Mouse (Mus musculus) right cerebral cortex, adult 2 months (tissue): ENCODE measurements around the gene Rnaseh2b.
A peak's percentile ranks its signal among the peaks of the same experiment; 100 is the strongest.

Source experiments
- DNase-seq, 2 experiments: peaks; one replicate each; pipeline ENCODE4 v3.0.0; 2021 to 2022; ENCODE audit warnings: low spot score in 2 of 2

Rnaseh2b gene

DNA sequence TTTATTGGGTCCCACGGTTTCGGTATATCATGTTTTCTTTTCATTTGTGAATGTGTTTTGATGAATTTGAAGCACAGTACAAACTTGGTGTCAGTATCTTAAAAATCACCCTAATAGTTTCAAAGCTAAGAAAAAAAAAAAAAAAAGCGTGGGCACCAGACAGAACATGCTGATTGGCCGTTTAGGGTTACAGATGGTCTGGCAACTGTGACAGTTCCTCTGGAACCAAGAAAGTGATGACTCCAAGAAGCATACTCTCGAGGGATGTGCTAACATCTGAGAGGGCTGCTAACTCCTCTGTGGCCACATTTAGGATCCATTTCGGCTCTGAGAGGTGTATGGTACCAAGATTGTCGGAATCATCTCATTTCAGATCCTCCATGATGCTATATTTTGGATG is 62.8 kb downstream of the Rnaseh2b start:
- DNase-seq = no peak

DNA sequence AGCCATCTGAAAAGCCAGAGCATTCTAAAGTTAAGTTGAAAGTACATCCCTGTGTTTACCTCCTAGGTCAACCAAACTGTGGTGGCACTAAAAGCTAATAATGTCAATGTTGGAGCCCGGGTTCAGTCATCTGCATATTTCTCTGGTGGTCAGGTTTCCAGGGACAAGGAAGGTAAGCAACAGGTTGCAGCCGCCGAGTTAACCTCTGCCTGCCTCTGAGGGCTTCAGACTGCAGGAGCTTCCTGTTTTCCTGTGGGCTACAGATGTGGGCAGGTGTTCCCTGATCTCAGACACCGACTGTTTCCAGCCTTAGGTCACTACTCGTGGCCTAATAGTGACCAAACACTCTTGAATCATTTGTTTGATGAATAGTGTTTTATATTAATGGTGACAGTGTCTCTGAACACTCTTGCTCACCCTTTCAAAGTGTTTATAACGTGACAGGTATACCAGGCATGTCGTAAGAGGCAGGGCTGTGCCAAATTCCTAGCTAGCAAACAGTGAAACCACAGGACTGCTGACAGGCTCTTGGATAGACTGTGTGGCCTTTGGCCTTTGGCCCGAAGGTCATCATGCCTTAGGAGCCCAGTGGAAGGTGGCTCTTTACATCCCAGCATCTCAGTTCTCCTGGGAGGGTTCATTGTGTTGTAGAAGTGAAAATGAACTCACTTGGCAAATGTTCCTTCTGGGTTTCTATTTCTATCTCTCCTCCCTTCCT is 69.0 kb downstream of the Rnaseh2b start:
- DNase-seq = no peak

DNA sequence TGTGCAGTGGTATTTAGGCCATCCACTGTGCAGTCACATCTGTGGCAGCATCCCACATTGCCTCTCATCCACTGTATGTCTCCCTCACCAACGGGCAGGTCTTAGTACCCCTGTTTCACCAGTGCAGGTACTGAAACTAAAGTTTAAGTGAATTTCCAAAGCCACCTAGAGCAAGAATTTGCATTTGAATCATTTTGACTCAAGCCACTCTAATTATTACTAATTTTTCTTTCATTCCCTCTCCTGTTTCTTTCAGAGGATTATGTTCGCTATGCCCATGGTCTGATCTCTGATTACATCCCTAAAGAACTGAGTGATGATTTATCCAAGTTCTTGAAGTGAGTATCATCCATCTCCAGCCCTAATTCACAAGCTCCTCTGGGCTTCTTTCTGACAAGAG is 71.4 kb downstream of the Rnaseh2b start:
- no peak for DNase-seq

DNA sequence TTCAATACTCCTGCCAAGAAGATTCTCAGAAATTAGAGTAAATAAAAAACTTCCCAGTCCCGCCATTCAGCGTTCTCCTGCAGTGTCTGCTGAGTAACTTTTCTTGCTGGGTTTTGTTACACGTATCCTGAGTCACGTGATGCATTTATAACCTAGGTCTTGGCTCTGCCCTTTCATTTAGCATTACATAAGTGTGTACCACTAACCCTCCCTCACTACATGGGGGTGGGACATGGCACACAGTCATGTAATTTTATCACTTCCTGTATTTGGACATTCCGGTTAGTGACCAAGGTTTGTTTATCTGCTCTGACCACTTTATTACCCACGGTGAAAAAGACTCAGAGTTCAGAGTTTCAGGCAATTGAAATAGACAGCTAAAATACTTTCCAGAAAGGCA is 78.4 kb downstream of the Rnaseh2b start:
- DNase-seq = no peak

DNA sequence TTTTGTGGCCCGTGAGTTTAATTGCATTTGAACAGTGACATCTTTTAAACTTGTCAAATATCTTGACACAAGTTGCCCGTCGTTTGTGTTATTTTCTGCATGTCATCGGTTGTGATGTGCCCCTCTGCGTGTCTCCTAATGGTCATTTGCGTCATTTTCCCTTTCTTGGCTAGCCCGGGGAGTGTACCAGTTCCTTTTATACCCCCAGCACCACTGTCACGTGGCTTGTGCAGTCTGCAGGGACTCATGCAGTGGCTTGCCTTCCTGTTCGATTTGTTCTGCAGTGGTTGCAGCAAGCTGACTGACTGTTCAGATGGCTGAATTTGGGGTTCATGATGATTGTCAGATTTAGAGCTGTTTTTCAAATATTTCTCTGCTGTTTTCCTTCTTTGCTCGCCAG is 81.6 kb downstream of the Rnaseh2b start:
- no peak for DNase-seq

DNA sequence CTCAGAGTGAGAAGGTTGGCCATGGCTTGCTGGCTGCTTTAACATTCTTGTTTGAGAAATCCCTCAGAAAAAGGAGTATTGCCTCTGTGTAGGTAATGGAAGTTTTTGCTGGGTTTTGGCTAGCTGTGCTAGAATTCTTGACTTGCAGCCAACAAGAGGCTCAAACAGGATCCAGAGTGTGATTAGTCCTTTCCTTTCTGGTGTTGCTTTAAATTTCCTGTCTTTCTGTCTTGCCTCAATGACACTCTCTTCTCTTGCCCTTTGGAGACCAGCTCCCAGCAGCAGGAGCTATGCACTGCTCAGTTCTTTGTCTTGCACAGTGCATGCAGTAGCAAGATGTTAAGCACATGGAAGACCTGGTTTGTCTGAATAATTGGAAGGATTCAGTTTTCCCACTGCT is 83.3 kb downstream of the Rnaseh2b start:
- DNase-seq = peak in 1 of 2 experiments; percentile 6

DNA sequence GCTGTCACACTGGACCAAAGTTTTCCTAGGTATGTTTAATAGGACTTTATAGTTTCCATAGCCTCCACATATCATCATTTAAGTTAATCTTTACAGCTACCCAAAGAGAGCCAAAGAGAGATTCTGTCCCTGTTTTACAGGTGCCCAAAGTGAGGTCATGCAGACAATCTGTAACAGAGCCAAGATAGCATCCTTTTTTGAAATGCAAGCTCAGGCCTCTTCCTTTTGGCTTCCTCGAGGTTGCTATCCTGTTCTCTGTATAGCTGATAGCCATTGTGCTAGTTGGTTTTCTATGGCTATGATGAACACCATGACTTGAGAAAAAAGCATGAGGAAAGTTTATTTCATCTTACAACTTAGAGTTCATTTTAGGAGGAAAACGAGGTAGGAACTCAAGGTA is 83.7 kb downstream of the Rnaseh2b start:
- DNase-seq = no peak

DNA sequence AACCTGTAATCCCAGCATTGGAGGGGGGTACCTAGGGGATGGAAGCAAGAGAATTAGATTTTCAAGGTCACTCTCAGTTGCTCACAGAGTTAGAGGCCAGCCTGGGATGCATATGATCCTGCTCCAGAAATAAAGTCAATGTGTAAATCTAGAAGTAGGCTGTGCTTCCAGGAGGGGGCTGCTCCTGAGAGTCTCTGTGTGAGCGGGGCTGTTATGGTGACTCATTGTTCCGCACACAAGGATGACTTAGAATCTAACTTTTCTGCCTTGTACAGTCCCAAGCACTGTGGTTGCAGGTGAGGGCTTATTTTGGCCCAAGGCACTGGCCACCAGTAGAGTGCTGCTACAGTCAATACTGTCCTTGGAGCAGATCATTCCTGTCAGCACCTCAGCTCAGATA is 87.0 kb downstream of the Rnaseh2b start:
- DNase-seq = peak in 1 of 2 experiments; percentile 4

DNA sequence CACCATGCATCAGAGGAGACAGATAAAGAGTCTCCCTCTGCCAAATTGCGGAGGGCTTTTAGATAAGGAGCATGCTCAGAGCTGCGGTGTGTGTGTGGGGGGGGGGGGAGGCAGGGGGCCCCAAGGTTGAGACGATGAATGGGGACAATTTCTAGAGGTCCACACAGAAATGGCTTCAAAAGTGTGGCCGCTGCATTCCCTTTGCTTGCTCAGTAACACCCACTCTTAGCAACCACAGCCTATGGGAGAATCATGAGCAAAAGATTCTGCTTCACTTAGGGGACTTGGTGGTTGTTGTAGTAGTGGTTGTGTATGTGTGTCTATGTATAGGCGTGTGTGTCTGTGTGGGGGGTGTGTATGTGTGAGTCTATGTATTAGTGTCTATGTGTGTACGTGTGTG is 88.2 kb downstream of the Rnaseh2b start:
- no peak for DNase-seq

DNA sequence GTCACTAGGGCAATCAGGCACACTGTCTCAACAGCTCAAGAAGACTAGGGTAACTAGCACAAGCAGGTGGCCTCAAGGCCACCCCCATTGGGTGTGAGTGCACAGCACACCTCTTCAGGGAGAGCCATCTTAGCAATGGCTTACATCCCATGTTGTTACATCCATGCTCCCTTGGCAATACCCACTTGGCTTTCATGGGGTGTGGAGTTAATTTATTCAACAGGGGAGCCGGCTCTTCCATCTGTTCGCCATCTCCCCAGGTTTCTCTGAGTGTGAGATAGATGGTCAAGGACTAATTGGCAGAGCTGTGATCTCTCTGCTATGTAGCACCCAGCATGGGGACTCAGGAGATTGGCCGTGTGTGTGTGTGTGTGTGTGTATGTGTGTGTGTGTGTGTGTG is 90.7 kb downstream of the Rnaseh2b start:
- DNase-seq = no peak

DNA sequence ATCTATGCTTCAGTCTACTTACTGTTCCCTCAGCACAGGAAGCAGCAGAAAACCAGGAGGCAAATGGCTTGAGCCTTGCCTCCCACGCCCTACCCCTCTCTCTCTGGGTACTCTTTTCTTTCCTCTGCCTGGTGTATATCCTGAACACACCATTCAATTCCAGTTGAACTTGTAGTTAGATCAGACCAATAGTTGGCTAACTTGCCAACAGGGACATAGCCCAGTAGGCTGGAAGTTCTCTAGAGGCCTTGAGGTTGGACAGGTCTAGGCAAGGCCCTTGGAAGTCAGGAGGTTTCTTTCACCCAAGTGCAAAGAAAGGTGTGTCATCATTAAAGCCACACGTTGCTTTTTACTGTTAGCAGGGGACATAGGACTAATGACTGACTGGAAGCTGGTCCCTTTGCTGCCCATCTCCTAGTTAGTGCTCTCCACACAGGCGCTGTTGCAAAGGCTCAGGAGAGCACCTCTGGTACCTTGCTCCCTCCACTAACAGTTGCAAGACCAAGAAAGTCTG is 91.5 kb downstream of the Rnaseh2b start:
- DNase-seq = no peak

DNA sequence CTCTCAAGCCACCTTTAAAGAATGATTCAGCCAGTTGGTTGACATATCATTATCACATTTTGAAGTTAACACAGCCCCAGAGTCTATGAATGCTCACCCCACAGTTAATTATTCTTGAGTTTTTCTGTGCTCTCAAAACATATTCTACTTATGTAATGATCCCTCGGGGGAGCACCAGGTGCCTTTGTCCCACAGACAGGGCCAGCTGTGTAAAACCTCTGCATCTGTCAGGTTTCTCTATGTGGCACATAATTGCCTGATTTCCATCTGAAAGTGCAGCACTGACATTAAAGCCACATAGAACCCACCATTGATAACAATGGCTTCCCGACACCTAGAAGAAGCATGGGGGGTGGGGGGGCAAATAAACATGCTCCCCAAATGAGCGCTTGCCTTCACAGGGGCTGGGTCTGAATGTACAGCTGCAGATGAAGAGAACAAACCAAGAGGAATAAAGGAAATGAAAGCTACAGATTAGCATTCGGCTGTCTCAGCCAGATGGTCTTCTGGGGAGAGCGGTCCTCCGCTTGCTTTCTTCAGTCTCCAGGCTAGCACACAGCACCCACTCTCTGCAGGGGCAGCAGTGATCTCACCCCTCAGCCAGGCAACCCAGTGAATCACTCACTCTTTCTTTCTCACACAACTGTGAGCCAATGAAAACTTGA is 96.8 kb downstream of the Rnaseh2b start:
- DNase-seq = peak; percentile 65

DNA sequence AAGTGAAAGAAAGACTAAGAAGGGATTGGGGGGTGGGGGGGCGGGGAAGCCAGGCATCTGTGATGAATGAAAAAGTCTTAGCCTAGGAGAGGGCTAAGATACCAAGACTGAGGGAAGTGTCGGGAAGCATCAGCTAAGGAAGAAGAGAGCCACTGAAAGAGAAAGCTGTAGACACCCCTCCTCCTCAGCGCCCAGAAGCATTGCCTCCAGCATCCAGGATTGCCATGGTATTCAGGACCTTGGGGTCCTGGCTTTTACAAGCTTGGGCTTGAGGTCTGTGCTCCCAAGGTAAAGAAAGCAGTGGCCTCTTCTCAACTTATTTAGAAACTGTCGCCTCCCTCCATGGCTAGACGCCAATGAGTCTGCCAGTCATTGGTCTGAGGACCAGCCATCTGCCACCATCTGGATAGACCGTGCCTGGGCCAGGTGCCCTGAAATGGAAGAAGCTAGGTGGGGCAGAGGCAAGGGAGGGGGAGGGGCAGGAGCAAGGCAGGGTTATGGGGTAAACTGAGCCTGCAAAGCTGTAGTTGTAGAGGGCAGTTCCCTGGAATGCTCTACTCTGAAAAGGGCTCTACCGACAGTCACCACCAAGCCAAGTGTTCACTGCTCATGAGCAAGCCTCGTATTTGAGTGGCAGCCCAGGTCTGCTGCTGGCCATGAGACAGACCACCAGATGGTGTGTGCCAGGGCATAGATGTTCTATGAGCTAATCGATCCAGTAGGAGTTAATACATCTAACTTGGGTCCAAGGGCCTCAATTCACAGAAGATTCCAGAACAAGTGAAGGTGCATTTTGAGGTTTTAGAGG is 97.5 kb downstream of the Rnaseh2b start:
- DNase-seq = peak; percentile 36 to 40

DNA sequence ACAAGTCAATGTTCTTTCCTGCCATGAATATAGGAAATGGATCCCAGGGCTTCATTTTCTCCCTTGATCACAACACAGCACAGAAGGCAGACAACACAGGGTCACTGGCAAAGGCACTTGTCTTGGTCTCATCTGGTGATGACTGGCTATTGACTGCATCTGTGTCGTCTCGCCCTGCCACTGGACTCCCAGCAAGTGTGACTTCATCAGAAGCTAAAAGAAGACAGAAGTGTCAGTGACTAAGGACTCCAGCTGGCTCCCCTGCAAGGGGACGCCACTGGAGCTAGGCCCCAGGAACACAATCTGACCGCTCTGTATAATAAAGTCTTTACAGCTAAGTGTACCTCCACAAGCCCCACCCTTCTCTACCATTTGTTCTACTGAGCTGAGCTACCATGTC is 100.4 kb downstream of the Rnaseh2b start:
- no peak for DNase-seq

DNA sequence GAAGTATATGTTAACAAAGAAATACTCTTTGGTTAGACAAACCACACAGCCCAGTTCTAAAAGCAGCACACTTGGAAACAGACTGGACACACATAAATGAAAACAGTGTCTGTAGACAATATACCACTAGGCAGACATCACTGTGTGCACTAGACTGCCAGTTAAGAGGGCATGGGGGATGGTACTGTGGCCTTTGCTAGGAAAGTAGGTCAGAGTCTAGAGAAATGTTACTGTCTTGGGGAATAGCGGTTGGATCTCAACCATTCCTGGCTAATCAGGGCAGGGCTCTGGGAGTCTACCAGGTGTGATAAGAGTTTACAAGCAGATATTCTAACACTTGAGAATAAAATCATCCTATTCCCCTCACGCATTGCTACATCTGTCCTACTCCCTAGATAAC is 103.0 kb downstream of the Rnaseh2b start:
- DNase-seq = no peak

DNA sequence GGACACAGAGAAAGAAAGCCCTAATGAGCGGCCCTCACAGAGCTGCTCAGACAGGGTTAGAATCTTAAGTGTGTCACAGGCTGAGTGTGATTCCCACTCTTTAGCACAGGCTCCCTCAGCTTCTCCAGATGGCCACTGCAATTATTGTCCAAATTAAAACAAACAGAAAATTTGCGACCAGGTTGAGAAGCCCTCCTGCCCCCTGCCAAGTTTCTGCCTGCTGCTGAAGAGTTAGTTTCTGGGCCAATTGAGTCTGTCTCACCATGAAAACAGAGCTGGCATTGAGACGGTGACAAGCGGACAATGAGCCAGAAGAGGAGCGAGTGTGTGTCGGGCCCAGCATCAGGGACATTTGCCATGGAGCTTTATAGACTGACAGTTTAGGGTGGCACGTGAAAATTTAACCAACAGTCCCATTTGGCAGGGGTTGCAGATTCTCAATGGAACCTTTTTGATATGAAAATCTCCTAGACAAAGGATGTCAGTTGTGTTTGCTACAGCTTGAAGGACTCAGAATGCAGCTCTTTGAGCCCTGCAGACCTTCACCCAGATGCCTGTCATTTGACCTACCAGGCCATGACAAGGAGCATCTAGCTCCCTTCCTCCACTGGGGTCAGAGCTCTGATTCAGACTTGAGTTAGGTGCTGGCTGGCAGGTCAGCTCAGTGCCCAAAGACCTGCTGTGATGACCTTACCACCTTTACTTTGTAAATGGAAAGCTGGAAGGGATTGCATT is 123.8 kb downstream of the Rnaseh2b start:
- peak in 1 of 2 experiments; percentile 38 for DNase-seq

DNA sequence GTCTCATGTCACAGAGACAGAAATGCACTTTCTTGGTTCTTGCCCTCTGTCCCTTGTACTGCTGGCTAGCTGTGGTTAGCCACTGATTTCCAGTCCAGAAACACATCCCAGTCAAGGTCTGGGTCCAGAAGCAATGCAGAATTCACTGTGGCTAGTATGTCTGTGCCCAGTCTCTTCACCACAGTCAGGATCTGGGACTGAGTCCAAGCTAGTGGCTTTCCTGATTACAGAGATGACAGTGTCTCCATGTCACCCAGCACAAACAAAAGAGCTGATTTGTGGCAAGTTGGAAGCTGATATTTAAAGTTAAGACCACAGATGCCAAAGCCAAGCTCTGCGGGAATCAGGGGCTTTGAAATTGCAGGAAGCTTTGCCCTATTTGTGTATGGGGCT is 124.3 kb downstream of the Rnaseh2b start:
- DNase-seq = peak; percentile 15 to 29

DNA sequence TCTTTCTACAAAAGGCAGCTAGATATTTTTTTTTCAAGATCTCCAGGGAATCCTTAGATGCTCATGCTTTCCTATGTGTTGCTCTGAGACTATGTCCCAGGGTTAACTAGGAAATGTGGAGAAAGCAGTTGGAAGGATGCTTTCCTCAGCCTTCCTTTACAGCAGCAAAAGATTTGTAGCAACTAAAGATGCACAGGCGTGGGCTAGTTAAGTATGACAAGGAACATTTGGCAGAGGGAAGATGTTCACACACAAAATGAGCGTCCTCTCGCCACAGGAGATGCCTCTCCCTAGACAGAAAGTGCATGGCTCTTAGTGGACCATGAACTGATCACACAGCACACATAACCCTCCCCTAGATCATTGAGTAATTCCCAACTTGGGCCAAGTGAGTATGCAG is 125.1 kb downstream of the Rnaseh2b start:
- peak; percentile 12 to 29 for DNase-seq

DNA sequence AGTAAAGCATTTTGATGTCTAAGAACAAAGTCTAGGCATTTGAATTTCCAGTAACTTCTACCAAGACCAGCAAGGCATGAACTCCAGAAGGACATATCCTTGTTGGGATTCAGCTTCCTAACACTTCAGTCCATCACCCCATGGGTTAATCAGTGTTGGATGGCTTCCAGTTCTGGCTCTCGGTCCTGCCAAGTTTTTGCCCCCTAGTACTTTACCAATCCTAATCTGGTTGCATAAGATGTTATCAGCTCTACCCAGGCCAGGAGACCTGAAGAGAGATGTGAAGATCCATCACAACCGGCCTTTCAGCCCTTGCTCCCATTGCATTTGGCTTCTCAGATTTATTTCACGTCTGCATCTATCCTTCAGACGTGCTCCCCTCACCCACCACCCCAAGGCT is 129.9 kb downstream of the Rnaseh2b start:
- no peak for DNase-seq
